9 mouse cellular contexts compared by ENCODE assay signal in the genomic region with DNA sequence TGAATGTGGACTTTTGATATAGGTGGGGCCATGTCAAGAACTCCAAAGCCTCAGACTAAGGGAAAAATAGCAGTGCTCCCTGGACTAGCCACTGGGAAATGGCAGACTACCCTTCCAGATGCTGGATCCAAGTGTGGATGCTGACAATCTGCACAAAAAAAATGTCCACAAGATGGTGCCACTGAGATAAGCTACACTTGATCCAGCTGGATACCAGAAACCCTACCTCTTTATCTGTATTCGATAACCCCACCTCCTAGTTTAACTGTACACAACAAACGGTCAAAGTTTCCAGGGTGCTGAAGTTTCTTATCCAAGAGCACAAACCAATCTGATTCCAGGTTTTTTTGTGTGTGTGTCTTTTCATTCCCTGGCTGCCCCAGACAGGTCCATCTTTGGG. TPM values are rescaled to one million over a fixed set of nuclear protein-coding genes. Genes with fewer than 3 reads are reported as not detected.
A peak's percentile ranks its signal among the peaks of the same experiment; 100 is the strongest.
DNase-seq lines count a peak whose midpoint lies in the region; ATAC-seq and TF ChIP-seq lines count a peak whose summit lies in the region.
"Had no signal": no experiment of that assay in that cellular context is flagged by ENCODE, and none has a peak within 500 bp of the region (broad histone marks: within the 10 kb centered on the region; RNA-seq: fewer than 3 reads in every experiment).

No protein-coding gene starts in this region.

- no peak overlapping the region for H3K4me3 ChIP-seq in layer of hippocampus, adult 2 months
- no peak overlapping the region for H3K4me3 ChIP-seq in liver, postnatal 0 days (ENCODE audit: low read depth, low read length)
- H3K4me3 ChIP-seq: neural tube, embryonic 15.5 days had no signal

- no peak overlapping the region for H3K9ac ChIP-seq in liver, postnatal 0 days (replicated peaks)
- H3K9ac ChIP-seq: neural tube, embryonic 15.5 days had no signal

- no peaks in the 10 kb centered on the region for H3K27me3 ChIP-seq in liver, postnatal 0 days (ENCODE audit: insufficient read depth, low read length)
- H3K27me3 ChIP-seq: neural tube, embryonic 15.5 days had no signal

- no peak for TF ChIP-seq EP300 in liver, postnatal 0 days (IDR thresholded peaks at IDR 0.05; ENCODE audit: low read depth)

- peak; percentile 19 for DNase-seq in adrenal gland, postnatal 10 days
- no peak for DNase-seq in adrenal gland, postnatal 25 days
- DNase-seq in layer of hippocampus, adult 2 months (ENCODE audit: low spot score in 2 of 2), result no peak
- no peak for DNase-seq in layer of hippocampus, adult 9-10 months (ENCODE audit: low spot score)
- peak; percentile 41 for DNase-seq in brain, embryonic 14.5 days (ENCODE audit: low read depth)
- peak; percentile 36 for DNase-seq in liver, postnatal 0 days
- DNase-seq in ovary, postnatal 10 days (ENCODE audit: low spot score), result no peak
- DNase-seq in heart, postnatal 4 days, result no peak

- ATAC-seq in liver, postnatal 0 days, result peak; percentile 67

- H3K9me3 ChIP-seq in liver, postnatal 0 days (ENCODE audit: low read length), result no peaks in the 10 kb centered on the region
- H3K9me3 ChIP-seq: neural tube, embryonic 15.5 days had no signal

- H3K36me3 ChIP-seq in liver, postnatal 0 days (replicated peaks; ENCODE audit: insufficient read depth, low read length), result no peaks in the 10 kb centered on the region

- TF ChIP-seq POLR2A in brain, embryonic 14.5 days (IDR thresholded peaks at IDR 0.05; ENCODE audit: borderline replicate concordance, extremely low read depth, insufficient read depth, insufficient read length, poor library complexity, severe bottlenecking), result no peak

- WGBS in liver, postnatal 0 days (ENCODE audit: insufficient replicate concordance), result 27% methylated on average over 2 of the region's 2 CpGs

- H3K4me2 ChIP-seq in liver, postnatal 0 days (ENCODE audit: low read depth, low read length), result no peak overlapping the region
- H3K4me2 ChIP-seq: neural tube, embryonic 15.5 days had no signal

- no peaks in the 10 kb centered on the region for H3K4me1 ChIP-seq in liver, postnatal 0 days (ENCODE audit: insufficient read depth)
- H3K4me1 ChIP-seq: neural tube, embryonic 15.5 days had no signal

- no peak overlapping the region for H3K27ac ChIP-seq in layer of hippocampus, adult 2 months
- H3K27ac ChIP-seq in liver, postnatal 0 days (ENCODE audit: low read depth), result no peak overlapping the region
- H3K27ac ChIP-seq: neural tube, embryonic 15.5 days had no signal

- TF ChIP-seq CTCF in layer of hippocampus, adult 2 months (conservative IDR thresholded peaks at IDR 0.05), result peak; percentile 71
- TF ChIP-seq CTCF in brain, embryonic 14.5 days (IDR thresholded peaks at IDR 0.05; ENCODE audit: borderline replicate concordance, extremely low read depth, insufficient read depth, insufficient read length), result peak; percentile 50; the same call in 1 of the 2 replicates
- TF ChIP-seq CTCF in liver, postnatal 0 days (IDR thresholded peaks at IDR 0.05; ENCODE audit: low read depth), result peak; percentile 68

RNA-seq across cellular contexts. Expression of a gene that starts 44.7 kb away (rescaled TPM):
- total RNA-seq in adrenal gland, postnatal 10 days (2021), result 10 to 100 TPM; 28.4 to 38.6 TPM
- total RNA-seq in adrenal gland, postnatal 25 days (2021), result 55.9 and 66.4 TPM in 2 replicates
- total RNA-seq in layer of hippocampus, adult 2 months (2021), result 10 to 100 TPM; 33.6 to 35.8 TPM
- polyA plus RNA-seq in brain, embryonic 14.5 days (2012; rRNA removed), result 50.4 and 52.8 TPM in 2 replicates
- polyA plus RNA-seq in liver, postnatal 0 days (2015; fragmentation: Nextera tagmentation; extraction: Ambion mirVana), result 5.7 and 6.5 TPM in 2 replicates
- total RNA-seq in heart, postnatal 4 days (2021), result 10 to 100 TPM; 24.5 to 24.6 TPM

RNA-seq across cellular contexts. Expression of a gene that starts 55.0 kb away (rescaled TPM):
- under 1 TPM; 0.42 to 0.73 TPM for total RNA-seq in adrenal gland, postnatal 10 days (2021)
- total RNA-seq in adrenal gland, postnatal 25 days (2021), result 0.61 and 1.2 TPM in 2 replicates
- 1 to 10 TPM in 1 of 2 experiments, under 1 TPM in 1; 0.88 to 1.4 TPM for total RNA-seq in layer of hippocampus, adult 2 months (2021)
- polyA plus RNA-seq in brain, embryonic 14.5 days (2012; rRNA removed), result 0.09 and 0.11 TPM in 2 replicates
- polyA plus RNA-seq in liver, postnatal 0 days (2015; fragmentation: Nextera tagmentation; extraction: Ambion mirVana), result 0.37 and 0.49 TPM in 2 replicates
- under 1 TPM; 0.18 to 0.38 TPM for total RNA-seq in heart, postnatal 4 days (2021)

Comparison
In these comparisons a context has a peak if more than half of its experiments do, and no peak if none do; other contexts are left out.
1. DNase-seq: peak in adrenal gland, postnatal 10 days (single experiment), brain, embryonic 14.5 days (single experiment) and liver, postnatal 0 days (single experiment); none in adrenal gland, postnatal 25 days (single experiment), layer of hippocampus, adult 2 months (0 of 2), layer of hippocampus, adult 9-10 months (single experiment), ovary, postnatal 10 days (single experiment) and heart, postnatal 4 days (single experiment).
2. Peak in every context shown above with its lines, with median percentiles within 50 percentile points of each other: CTCF ChIP-seq.